Mouse (Mus musculus): ENCODE measurements at regions not wholly inside any gene's neighbourhood (a gene's known extent, or its start where the extent isn't known, plus 50 kb on each side); places are given as distances from the start of the nearest gene placed in this dataset.

DNA sequence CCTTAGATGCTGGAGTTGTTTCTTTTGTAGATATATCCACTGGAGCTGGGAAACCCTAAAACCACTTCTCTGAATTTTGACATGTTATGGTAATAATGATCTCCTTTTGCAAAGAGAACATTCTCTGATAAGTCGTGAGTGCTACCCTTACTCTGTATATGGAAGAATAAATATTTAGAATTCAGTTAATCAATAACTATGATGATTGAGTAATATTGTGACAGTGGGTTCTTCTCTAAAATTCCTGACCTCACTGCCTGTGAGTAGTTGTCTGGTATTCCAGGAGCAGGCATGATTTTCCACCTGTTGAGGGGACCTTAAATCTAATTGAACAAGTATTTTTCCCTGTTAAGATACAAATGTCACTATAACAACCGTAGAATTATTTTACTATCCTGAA, 1707.0 kb upstream of the Nudt12 start:
- TF ChIP-seq CTCF (IDR thresholded peaks at IDR 0.05; ENCODE audit: low read depth, low read length) (no peak), TAL1 (conservative IDR thresholded peaks at IDR 0.05; ENCODE audit: low read depth, low read length) (no peak), POLR2AphosphoS5 (IDR thresholded peaks at IDR 0.05; ENCODE audit: insufficient replicate concordance, low read depth, low read length) (no peak)
